Mouse (Mus musculus) limb, embryonic 14.5 days (tissue): Measurements from ENCODE around the gene Agap1. TPM values are rescaled to one million over a fixed set of nuclear protein-coding genes. Genes with fewer than 3 reads are reported as not detected.
A peak's percentile ranks its signal among the peaks of the same experiment; 100 is the strongest.

Experiments used
- ATAC-seq: fragments of 200-750 bp; cut with Nextera tagmentation; 2 replicates; pipeline ENCODE4 v1.8.0; 2017; ENCODE audit warnings: low read depth, moderate number of reproducible peaks, moderate TSS enrichment; ENCODE audit not compliant: low FRiP score
- DNase-seq: peaks from one replicate; pipeline ENCODE4 v3.0.0-alpha.2; 2015; ENCODE audit warnings: low spot score
- H3K27ac ChIP-seq: fragments of 300-500 bp; sonication (generic); replicated peaks from 2 replicates; pipeline ENCODE4 v1.5.1; 2014; ENCODE audit warnings: low read depth, mild to moderate bottlenecking, low read length, moderate library complexity, mixed read lengths
- H3K27me3 ChIP-seq: fragments of 300-500 bp; sonication (generic); 2 replicates; pipeline ENCODE4 v1.6.1; 2014; ENCODE audit warnings: low read length, mixed read lengths; ENCODE audit not compliant: control insufficient read depth, insufficient read depth
- H3K36me3 ChIP-seq: fragments of 300-500 bp; sonication (generic); 2 replicates; pipeline ENCODE4 v1.6.1; 2014; ENCODE audit warnings: mild to moderate bottlenecking, low read length, moderate library complexity, mixed read lengths; ENCODE audit not compliant: control insufficient read depth, insufficient read depth
- H3K4me1 ChIP-seq: fragments of 300-500 bp; sonication (generic); 2 replicates; pipeline ENCODE4 v1.6.1; 2014; ENCODE audit warnings: antibody characterized with exemption, low read length, mixed read lengths; ENCODE audit not compliant: control insufficient read depth, insufficient read depth
- H3K4me2 ChIP-seq: fragments of 300-500 bp; sonication (generic); replicated peaks from 2 replicates; pipeline ENCODE4 v1.6.1; 2014; ENCODE audit warnings: low read depth, mild to moderate bottlenecking, low read length, moderate library complexity; ENCODE audit not compliant: severe bottlenecking
- H3K4me3 ChIP-seq: fragments of 300-500 bp; sonication (generic); replicated peaks from 2 replicates; pipeline ENCODE4 v1.5.1; 2014; ENCODE audit warnings: low read length
- H3K9ac ChIP-seq: fragments of 300-500 bp; sonication (generic); 2 replicates; pipeline ENCODE4 v1.6.1; 2014; ENCODE audit warnings: mild to moderate bottlenecking, low read depth, low read length, moderate library complexity; ENCODE audit not compliant: severe bottlenecking
- H3K9me3 ChIP-seq: fragments of 300-500 bp; sonication (generic); 2 replicates; pipeline ENCODE4 v1.6.1; 2016; ENCODE audit warnings: low read length; ENCODE audit not compliant: control insufficient read depth
- POLR2A ChIP-seq: fragments of 200-500 bp; IDR thresholded peaks from 2 replicates; pipeline ENCODE4 v1.8.0; 2012; ENCODE audit warnings: inconsistent platforms, mild to moderate bottlenecking, moderate library complexity, borderline replicate concordance; ENCODE audit not compliant: insufficient read depth, insufficient read length; ENCODE audit errors: extremely low read depth
- WGBS: fragments of 180-500 bp; shearing (Covaris S2); extraction: QIAGEN DNeasy Blood & Tissue Kit; methylation state at CpG from one replicate; pipeline ENCODE4 v1.1.7; 2014; 5-methylcytosine and 5-hydroxymethylcytosine counted together
- polyA plus RNA-seq, 2 experiments: library from polyadenylated mRNA; depleted of rRNA in 1 of 2; stranded (reverse) in 1 of 2; unstranded in 1 of 2; fragments of >200 nt; fragmentation: Nextera tagmentation in 1 of 2; extraction: Ambion mirVana in 1 of 2; gene quantifications; 2 replicates each; pipeline versions ENCODE4 v1.2.1 to v1.2.3; 2012 to 2014

The Agap1 gene
- polyA plus RNA-seq, 2 experiments, result 16.2 to 19.5 TPM

DNA sequence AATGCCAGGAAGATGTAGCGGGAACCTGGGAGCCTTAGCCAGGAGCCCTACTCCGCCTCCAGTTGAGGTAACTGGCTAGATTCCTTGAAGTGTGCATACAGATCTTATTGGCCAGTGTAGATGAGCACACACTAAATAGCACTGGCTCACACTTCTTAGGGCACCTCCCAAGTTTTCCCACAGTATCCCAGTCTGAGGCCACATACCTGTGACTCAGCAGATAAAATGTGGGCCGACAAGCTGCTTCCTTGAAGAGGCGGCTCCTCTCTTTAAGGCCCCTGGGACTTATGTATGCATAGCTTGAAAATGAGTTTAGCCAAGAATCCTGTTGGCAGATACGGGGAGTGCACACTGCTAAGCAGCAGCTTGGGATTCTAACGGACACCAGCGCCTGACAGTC lies 350.4 kb downstream of the Agap1 start:
- H3K9me3 ChIP-seq, result no peaks in the 10 kb centered on the region
- H3K27ac ChIP-seq, result no peak overlapping the region
- H3K4me2 ChIP-seq, result no peak overlapping the region
- H3K36me3 ChIP-seq, result no peaks in the 10 kb centered on the region
- H3K4me1 ChIP-seq, result peaks cover 5% of the 10 kb centered on the region; the same call in 1 of the 2 replicates
- H3K4me3 ChIP-seq, result no peak overlapping the region
- no peak overlapping the region for H3K9ac ChIP-seq
- ATAC-seq (no peak), DNase-seq (no peak)
- no peak for TF ChIP-seq POLR2A
- no peaks in the 10 kb centered on the region for H3K27me3 ChIP-seq
- 87% methylated on average over 7 of the region's 7 CpGs for WGBS

GRCm38 (mm10) chr1:89812816-89813215 lies 358.2 kb downstream of the Agap1 start:
- Histone ChIP-seq H3K9ac (no peak overlapping the region), H3K4me3 (no peak overlapping the region), H3K4me1 (peaks cover 9% of the 10 kb centered on the region), H3K27ac (no peak overlapping the region), H3K4me2 (no peak overlapping the region), H3K36me3 (no peaks in the 10 kb centered on the region), H3K9me3 (no peaks in the 10 kb centered on the region), H3K27me3 (no peaks in the 10 kb centered on the region)
- no peak for TF ChIP-seq POLR2A
- DNase-seq (no peak), ATAC-seq (no peak)
- 91% methylated on average over 8 of the region's 8 CpGs for WGBS

DNA sequence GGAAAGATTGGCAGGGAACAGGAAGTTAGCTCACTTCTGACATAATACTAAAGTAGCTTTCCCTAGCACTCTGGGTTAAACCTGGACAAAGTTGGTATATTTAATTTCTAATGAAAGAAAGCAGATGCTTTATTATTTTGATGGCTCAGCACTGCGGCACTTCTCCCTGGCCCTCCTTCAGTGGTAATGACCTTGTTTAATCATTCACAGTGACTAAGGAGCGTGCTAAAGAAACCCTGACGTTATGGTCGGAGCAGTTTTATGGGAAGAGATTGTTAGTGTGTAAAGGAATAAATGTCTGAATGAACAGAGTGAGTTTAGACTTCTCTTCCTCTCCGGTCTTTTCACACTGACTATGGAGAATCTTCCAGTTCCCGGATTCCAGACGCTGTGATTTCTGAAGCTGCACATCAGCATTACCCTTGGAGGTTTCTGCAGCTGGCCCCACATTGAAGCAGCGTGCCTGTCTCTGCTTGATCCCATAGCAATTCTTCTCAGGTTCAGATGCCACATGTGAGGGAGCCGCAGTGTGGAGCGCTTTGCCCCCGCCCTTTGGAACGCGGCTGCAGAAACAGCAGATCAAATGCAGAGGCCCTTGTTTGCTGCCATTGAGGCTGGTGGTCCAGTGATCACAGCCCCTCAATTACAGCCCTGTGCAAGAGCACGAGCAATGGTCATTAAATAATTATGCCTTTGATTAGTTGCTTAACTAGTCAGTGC lies 362.0 kb downstream of the Agap1 start:
- H3K9me3 ChIP-seq, result no peaks in the 10 kb centered on the region
- ATAC-seq (peak; percentile 63; the same call in 1 of the 2 replicates), DNase-seq (peak; percentile 43)
- H3K27ac ChIP-seq, result peak overlapping the region; percentile 41; the same call in 1 of the 2 replicates
- H3K4me3 ChIP-seq, result no peak overlapping the region
- no peak for TF ChIP-seq POLR2A
- no peaks in the 10 kb centered on the region for H3K27me3 ChIP-seq
- WGBS, result 10% methylated on average over 14 of the region's 14 CpGs
- H3K4me2 ChIP-seq, result no peak overlapping the region
- no peaks in the 10 kb centered on the region for H3K36me3 ChIP-seq
- H3K4me1 ChIP-seq, result peaks cover 9% of the 10 kb centered on the region
- no peak overlapping the region for H3K9ac ChIP-seq

DNA sequence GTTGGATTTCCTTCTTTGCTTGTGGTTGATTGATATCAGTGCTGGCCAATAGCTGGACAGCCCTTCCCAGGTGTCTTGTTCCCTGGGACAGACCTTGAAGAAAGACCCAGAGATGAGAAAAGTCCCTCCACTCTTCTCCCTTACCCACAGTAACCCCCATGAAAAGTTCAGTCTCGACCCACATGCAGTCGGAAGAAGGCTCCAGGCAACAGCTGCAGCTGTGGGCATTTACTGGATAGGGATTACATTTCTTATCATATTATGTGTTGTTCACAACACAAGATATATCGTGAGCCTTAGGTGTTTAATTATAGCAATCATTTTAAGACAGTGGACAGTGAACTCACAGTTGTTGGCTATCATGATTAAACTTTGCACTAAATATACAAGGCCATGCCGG lies 367.2 kb downstream of the Agap1 start:
- DNase-seq (no peak), ATAC-seq (no peak)
- Histone ChIP-seq H3K4me1 (peaks cover 17% of the 10 kb centered on the region; the same call in 1 of the 2 replicates), H3K36me3 (no peaks in the 10 kb centered on the region), H3K27ac (no peak overlapping the region), H3K4me2 (no peak overlapping the region), H3K9ac (no peak overlapping the region), H3K27me3 (no peaks in the 10 kb centered on the region), H3K4me3 (no peak overlapping the region), H3K9me3 (no peaks in the 10 kb centered on the region)
- WGBS, result 77% methylated on average over 4 of the region's 4 CpGs
- TF ChIP-seq POLR2A, result no peak

- no peaks in the 10 kb centered on the region for H3K27me3 ChIP-seq
- H3K27ac ChIP-seq, result no peak overlapping the region
- H3K36me3 ChIP-seq, result no peaks in the 10 kb centered on the region
- H3K9ac ChIP-seq, result no peak overlapping the region
- 58% methylated on average over 3 of the region's 3 CpGs for WGBS
- TF ChIP-seq POLR2A, result no peak
- ATAC-seq, result no peak
- no peak overlapping the region for H3K4me3 ChIP-seq
- no peaks in the 10 kb centered on the region for H3K9me3 ChIP-seq
- no peak overlapping the region for H3K4me2 ChIP-seq
- H3K4me1 ChIP-seq, result peaks cover 15% of the 10 kb centered on the region; the same call in 1 of the 2 replicates
- no peak for DNase-seq
These were observed 367.8 kb downstream of the Agap1 start for GRCm38 (mm10) chr1:89822431-89822830.
